Mouse (Mus musculus): ENCODE results near the gene Gsdma. TPM values are rescaled to one million over a fixed set of nuclear protein-coding genes. Genes with fewer than 3 reads are reported as not detected.

The Gsdma gene
- total and polyA plus RNA-seq, 2 experiments from 2014 or later = 0.15 TPM; not detected in 1

DNA sequence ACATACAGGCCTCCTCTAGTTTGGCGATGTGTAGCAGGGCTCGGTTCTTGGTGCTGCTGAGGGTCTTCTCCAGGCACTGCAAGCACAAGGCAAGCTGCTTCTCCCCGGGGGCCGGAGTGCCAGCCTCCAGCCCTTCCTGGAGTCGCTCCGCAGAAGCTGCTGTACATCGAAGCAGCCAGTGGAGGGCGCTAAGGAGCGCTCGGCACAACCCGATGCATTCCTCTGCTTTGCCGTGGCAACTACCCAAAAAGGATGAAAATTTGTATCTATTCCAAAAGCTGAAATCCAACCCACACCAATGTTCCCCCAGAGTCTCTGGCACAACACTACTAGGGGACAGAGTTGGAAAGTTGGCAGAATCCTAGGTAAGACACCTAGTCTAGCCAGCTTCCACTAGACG, 53.8 kb downstream of the Gsdma start:
- no peak overlapping the region for H3K4me3 ChIP-seq (ENCODE audit: low read depth, low read length)
- H3K4me2 ChIP-seq (ENCODE audit: low read depth) = no peak overlapping the region
- H3K36me3 ChIP-seq (ENCODE audit: insufficient read depth) = peaks cover 54% of the 10 kb centered on the region
- peak; percentile 85 for DNase-seq
- H3K9ac ChIP-seq = 0 out of 2 replicates have a peak overlapping the region, but pooled peaks have one; percentile 2
- H3K9me3 ChIP-seq (ENCODE audit: low read length) = no peaks in the 10 kb centered on the region
- ATAC-seq = peak; percentile 36; the same call in 1 of the 2 replicates
- H3K4me1 ChIP-seq (ENCODE audit: insufficient read depth) = 0 out of 2 replicates have a peak, but pooled peaks cover 6% of the 10 kb centered on the region
- no peaks in the 10 kb centered on the region for H3K27me3 ChIP-seq (ENCODE audit: insufficient read depth, low read length)
- H3K27ac ChIP-seq (ENCODE audit: low read depth, low read length) = no peak overlapping the region
- TF ChIP-seq CTCF (IDR thresholded peaks at IDR 0.05; ENCODE audit: low read depth) = peak; percentile 83
- WGBS = 10% methylated on average over 13 of the region's 13 CpGs

DNA sequence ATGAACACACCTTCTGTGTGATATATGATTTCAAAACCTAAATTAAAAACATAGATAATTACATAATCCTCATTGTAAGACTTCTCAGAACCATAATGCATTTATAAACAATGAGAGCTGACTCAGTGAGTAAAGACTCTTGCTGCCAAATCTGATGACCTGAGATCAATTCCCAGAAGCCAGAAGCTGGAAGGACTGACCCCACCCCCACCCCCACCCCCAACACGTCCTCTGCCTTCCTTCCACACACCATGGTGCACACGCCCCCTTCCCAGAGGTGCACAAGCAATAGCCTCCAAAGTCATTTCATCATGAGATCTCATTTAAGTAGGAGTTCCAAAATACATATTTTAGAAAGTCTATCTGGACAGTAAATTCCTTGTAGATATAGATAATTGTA, 56.6 kb downstream of the Gsdma start:
- 76% methylated on average over 2 of the region's 2 CpGs for WGBS

DNA sequence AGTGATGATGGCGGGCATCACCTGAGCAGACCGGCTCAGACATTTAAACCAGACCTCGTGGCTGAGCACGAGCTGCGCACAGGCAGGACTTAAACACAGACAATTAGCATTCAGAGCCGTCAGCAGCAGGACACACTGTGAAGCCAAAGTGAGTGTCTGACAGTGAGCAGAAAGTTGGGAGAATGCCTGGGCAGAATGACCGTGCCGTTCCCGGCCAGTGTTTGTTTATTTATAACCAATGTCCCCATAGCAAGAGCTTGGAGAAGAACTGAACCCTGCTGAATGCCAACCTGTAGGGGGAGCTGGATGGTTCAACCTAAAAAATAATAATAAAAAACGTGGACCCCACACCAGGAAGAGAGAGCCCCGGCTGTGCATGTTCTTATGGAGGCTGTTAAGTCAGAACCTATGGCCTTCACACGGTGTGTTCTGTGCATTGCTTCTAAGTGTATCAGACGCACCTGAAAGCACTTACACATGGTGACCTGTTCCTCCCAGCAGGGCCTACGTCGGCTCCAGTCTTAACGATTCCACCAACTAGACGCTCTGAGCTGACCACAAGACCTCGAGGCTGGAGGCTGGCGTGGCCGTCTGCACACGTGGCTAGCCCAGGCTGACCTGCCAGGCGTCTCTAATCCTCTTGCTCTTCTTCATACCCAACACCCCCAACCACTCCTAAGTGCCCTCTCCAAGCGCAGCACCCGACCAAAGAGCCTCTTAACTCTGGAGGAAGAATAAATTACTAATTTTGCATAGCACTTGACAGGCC, 57.5 kb downstream of the Gsdma start:
- WGBS = 59% methylated on average over 24 of the region's 24 CpGs
- Histone ChIP-seq H3K4me2 (ENCODE audit: low read depth) (no peak overlapping the region), H3K36me3 (ENCODE audit: insufficient read depth) (peaks cover 26% of the 10 kb centered on the region), H3K4me3 (ENCODE audit: low read depth, low read length) (no peak overlapping the region), H3K9ac (no peak overlapping the region), H3K9me3 (ENCODE audit: low read length) (no peaks in the 10 kb centered on the region), H3K4me1 (ENCODE audit: insufficient read depth) (0 out of 2 replicates have a peak, but pooled peaks cover 6% of the 10 kb centered on the region), H3K27ac (ENCODE audit: low read depth, low read length) (no peak overlapping the region), H3K27me3 (ENCODE audit: insufficient read depth, low read length) (no peaks in the 10 kb centered on the region)
- ATAC-seq (peak; percentile 65), DNase-seq (no peak)
- peak; percentile 53 for TF ChIP-seq CTCF (IDR thresholded peaks at IDR 0.05; ENCODE audit: low read depth)

More for the DNA sequence above, 56.6 kb downstream of the Gsdma start:
- no peak overlapping the region for H3K4me2 ChIP-seq (ENCODE audit: low read depth)
- no peak for DNase-seq
- no peak for TF ChIP-seq CTCF (IDR thresholded peaks at IDR 0.05; ENCODE audit: low read depth)
- peaks cover 31% of the 10 kb centered on the region for H3K36me3 ChIP-seq (ENCODE audit: insufficient read depth)
- ATAC-seq = no peak
- no peak overlapping the region for H3K9ac ChIP-seq
- 0 out of 2 replicates have a peak, but pooled peaks cover 6% of the 10 kb centered on the region for H3K4me1 ChIP-seq (ENCODE audit: insufficient read depth)
- no peaks in the 10 kb centered on the region for H3K9me3 ChIP-seq (ENCODE audit: low read length)
- H3K27ac ChIP-seq (ENCODE audit: low read depth, low read length) = no peak overlapping the region
- no peak overlapping the region for H3K4me3 ChIP-seq (ENCODE audit: low read depth, low read length)
- H3K27me3 ChIP-seq (ENCODE audit: insufficient read depth, low read length) = no peaks in the 10 kb centered on the region

DNA sequence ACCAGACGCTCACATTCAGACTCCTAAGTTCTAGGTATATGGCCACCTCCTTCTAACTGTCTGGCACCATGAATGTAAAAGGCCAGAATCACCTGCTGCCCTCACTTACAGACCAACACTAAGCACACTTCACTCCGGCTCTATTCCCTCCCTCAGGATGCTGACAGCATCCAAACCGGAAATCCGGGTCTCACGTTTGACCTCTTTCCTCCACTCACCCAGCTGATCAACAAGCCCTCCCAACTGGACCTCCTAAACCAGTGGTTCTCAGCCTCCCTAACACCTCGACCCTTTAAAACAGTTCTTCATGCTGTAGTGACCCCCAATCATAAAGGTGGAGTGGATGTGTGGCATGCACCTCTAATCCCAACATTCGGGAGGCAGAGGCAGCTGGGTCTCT, 58.9 kb downstream of the Gsdma start:
- WGBS = 85% methylated on average over 7 of the region's 7 CpGs
- Histone ChIP-seq H3K4me2 (ENCODE audit: low read depth) (no peak overlapping the region), H3K27ac (ENCODE audit: low read depth, low read length) (no peak overlapping the region), H3K9ac (no peak overlapping the region), H3K9me3 (ENCODE audit: low read length) (no peaks in the 10 kb centered on the region), H3K4me1 (ENCODE audit: insufficient read depth) (0 out of 2 replicates have a peak, but pooled peaks cover under 1% of the 10 kb centered on the region), H3K27me3 (ENCODE audit: insufficient read depth, low read length) (no peaks in the 10 kb centered on the region), H3K4me3 (ENCODE audit: low read depth, low read length) (no peak overlapping the region), H3K36me3 (ENCODE audit: insufficient read depth) (peaks cover 15% of the 10 kb centered on the region; the same call in 1 of the 2 replicates)
- no peak for DNase-seq
- no peak for TF ChIP-seq CTCF (IDR thresholded peaks at IDR 0.05; ENCODE audit: low read depth)
- ATAC-seq = no peak

DNA sequence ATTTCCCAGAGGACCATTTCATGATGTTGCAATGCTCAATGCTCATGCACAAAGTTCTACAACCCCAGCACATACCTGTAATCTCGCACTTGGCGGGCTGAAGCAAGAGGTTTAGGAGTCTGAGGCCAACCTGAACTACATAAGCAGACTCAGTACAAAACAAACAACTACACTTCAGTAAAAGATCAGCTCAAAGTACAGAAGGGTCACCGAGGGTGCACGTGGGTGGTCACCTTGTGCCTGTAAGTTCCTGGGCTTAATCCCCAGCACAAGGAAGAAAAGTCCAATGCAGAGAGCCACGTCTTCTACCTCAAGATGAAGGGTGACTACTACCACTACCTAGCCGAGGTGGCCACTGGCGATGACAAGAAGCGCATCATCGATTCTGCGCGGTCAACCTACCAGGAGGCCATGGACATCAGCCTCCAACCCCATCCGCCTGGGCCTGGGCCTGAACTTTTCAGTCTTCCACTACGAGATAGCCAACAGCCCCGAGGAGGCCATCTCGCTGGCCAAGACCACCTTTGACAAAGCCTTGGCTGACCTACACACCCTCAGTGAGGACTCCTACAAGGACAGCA, 61.9 kb downstream of the Gsdma start:
- H3K4me3 ChIP-seq (ENCODE audit: low read depth, low read length) = no peak overlapping the region
- no peak for TF ChIP-seq CTCF (IDR thresholded peaks at IDR 0.05; ENCODE audit: low read depth)
- no peak overlapping the region for H3K9ac ChIP-seq
- H3K36me3 ChIP-seq (ENCODE audit: insufficient read depth) = 0 out of 2 replicates have a peak, but pooled peaks cover 9% of the 10 kb centered on the region
- H3K9me3 ChIP-seq (ENCODE audit: low read length) = no peaks in the 10 kb centered on the region
- WGBS = 95% methylated on average over 15 of the region's 15 CpGs
- peaks cover 10% of the 10 kb centered on the region for H3K4me1 ChIP-seq (ENCODE audit: insufficient read depth)
- H3K4me2 ChIP-seq (ENCODE audit: low read depth) = no peak overlapping the region
- ATAC-seq = no peak
- H3K27ac ChIP-seq (ENCODE audit: low read depth, low read length) = no peak overlapping the region
- no peak for DNase-seq
- no peaks in the 10 kb centered on the region for H3K27me3 ChIP-seq (ENCODE audit: insufficient read depth, low read length)

Other genes with a start within 250 kb of the Gsdma start
- 73.1 and 105 TPM in 2 replicates for gene Mien1, start 225.4 kb upstream of the Gsdma start, total RNA-seq (2014; rRNA removed)
- 272 and 326 TPM in 2 replicates for gene Mien1, start 225.4 kb upstream of the Gsdma start, polyA plus RNA-seq (2015; fragmentation: Nextera tagmentation; extraction: Ambion mirVana)
- gene Grb7, start 218.0 kb upstream of the Gsdma start, total RNA-seq (2014; rRNA removed) = 1.2 and 2.1 TPM in 2 replicates
- gene Grb7, start 218.0 kb upstream of the Gsdma start, polyA plus RNA-seq (2015; fragmentation: Nextera tagmentation; extraction: Ambion mirVana) = 0.88 and 1.3 TPM in 2 replicates
- gene Ikzf3, start 118.3 kb upstream of the Gsdma start, total RNA-seq (2014; rRNA removed) = 0.14 and 0.15 TPM in 2 replicates
- 0.21 and 0.23 TPM in 2 replicates for gene Ikzf3, start 118.3 kb upstream of the Gsdma start, polyA plus RNA-seq (2015; fragmentation: Nextera tagmentation; extraction: Ambion mirVana)
- not detected in 2 replicates for gene Zpbp2, start 113.3 kb upstream of the Gsdma start, total RNA-seq (2014; rRNA removed)
- not detected in 2 replicates for gene Zpbp2, start 113.3 kb upstream of the Gsdma start, polyA plus RNA-seq (2015; fragmentation: Nextera tagmentation; extraction: Ambion mirVana)
- 99.8 and 115 TPM in 2 replicates for gene Ormdl3, start 77.0 kb upstream of the Gsdma start, total RNA-seq (2014; rRNA removed)
- gene Ormdl3, start 77.0 kb upstream of the Gsdma start, polyA plus RNA-seq (2015; fragmentation: Nextera tagmentation; extraction: Ambion mirVana) = 114 and 119 TPM in 2 replicates
- gene Lrrc3c, start 66.1 kb upstream of the Gsdma start, total RNA-seq (2014; rRNA removed) = not detected in 2 replicates
- gene Lrrc3c, start 66.1 kb upstream of the Gsdma start, polyA plus RNA-seq (2015; fragmentation: Nextera tagmentation; extraction: Ambion mirVana) = not detected in 2 replicates
- gene Gm12355, start 38.7 kb upstream of the Gsdma start, total RNA-seq (2014; rRNA removed) = 0.29 TPM in 1 of 2 replicates, not detected in the other
- 0.68 and 0.98 TPM in 2 replicates for gene Gm12355, start 38.7 kb upstream of the Gsdma start, polyA plus RNA-seq (2015; fragmentation: Nextera tagmentation; extraction: Ambion mirVana)
- gene Gsdma3, start 38.0 kb upstream of the Gsdma start, total RNA-seq (2014; rRNA removed) = not detected in 2 replicates
- not detected in 2 replicates for gene Gsdma3, start 38.0 kb upstream of the Gsdma start, polyA plus RNA-seq (2015; fragmentation: Nextera tagmentation; extraction: Ambion mirVana)
- gene Gsdma2, start 17.6 kb upstream of the Gsdma start, total RNA-seq (2014; rRNA removed) = not detected in 2 replicates
- 0.11 TPM in 1 of 2 replicates, not detected in the other for gene Gsdma2, start 17.6 kb upstream of the Gsdma start, polyA plus RNA-seq (2015; fragmentation: Nextera tagmentation; extraction: Ambion mirVana)
- gene Psmd3, start 18.2 kb downstream of the Gsdma start, total RNA-seq (2014; rRNA removed) = 83.8 and 113 TPM in 2 replicates
- gene Psmd3, start 18.2 kb downstream of the Gsdma start, polyA plus RNA-seq (2015; fragmentation: Nextera tagmentation; extraction: Ambion mirVana) = 183 and 202 TPM in 2 replicates
- not detected in 2 replicates for gene Csf3, start 36.9 kb downstream of the Gsdma start, total RNA-seq (2014; rRNA removed)
- gene Csf3, start 36.9 kb downstream of the Gsdma start, polyA plus RNA-seq (2015; fragmentation: Nextera tagmentation; extraction: Ambion mirVana) = not detected in 2 replicates
- gene Med24, start 65.1 kb downstream of the Gsdma start, total RNA-seq (2014; rRNA removed) = 54.0 and 66.5 TPM in 2 replicates
- 46.4 and 49.3 TPM in 2 replicates for gene Med24, start 65.1 kb downstream of the Gsdma start, polyA plus RNA-seq (2015; fragmentation: Nextera tagmentation; extraction: Ambion mirVana)
- gene Thra, start 76.3 kb downstream of the Gsdma start, total RNA-seq (2014; rRNA removed) = 1,003 and 1,159 TPM in 2 replicates
- 223 and 233 TPM in 2 replicates for gene Thra, start 76.3 kb downstream of the Gsdma start, polyA plus RNA-seq (2015; fragmentation: Nextera tagmentation; extraction: Ambion mirVana)
- gene Nr1d1, start 111.0 kb downstream of the Gsdma start, total RNA-seq (2014; rRNA removed) = 4.5 and 6.7 TPM in 2 replicates
- 10.8 and 11.4 TPM in 2 replicates for gene Nr1d1, start 111.0 kb downstream of the Gsdma start, polyA plus RNA-seq (2015; fragmentation: Nextera tagmentation; extraction: Ambion mirVana)
- 87.2 and 94.6 TPM in 2 replicates for gene Msl1, start 131.2 kb downstream of the Gsdma start, total RNA-seq (2014; rRNA removed)
- 16.3 and 24.1 TPM in 2 replicates for gene Msl1, start 131.2 kb downstream of the Gsdma start, polyA plus RNA-seq (2015; fragmentation: Nextera tagmentation; extraction: Ambion mirVana)
- 22.5 and 27.2 TPM in 2 replicates for gene Casc3, start 140.6 kb downstream of the Gsdma start, total RNA-seq (2014; rRNA removed)
- 29.5 and 37.4 TPM in 2 replicates for gene Casc3, start 140.6 kb downstream of the Gsdma start, polyA plus RNA-seq (2015; fragmentation: Nextera tagmentation; extraction: Ambion mirVana)
- gene Rapgefl1, start 172.4 kb downstream of the Gsdma start, total RNA-seq (2014; rRNA removed) = 28.7 TPM in 2 replicates
- gene Rapgefl1, start 172.4 kb downstream of the Gsdma start, polyA plus RNA-seq (2015; fragmentation: Nextera tagmentation; extraction: Ambion mirVana) = 5.6 and 9.8 TPM in 2 replicates
- gene Wipf2, start 199.3 kb downstream of the Gsdma start, total RNA-seq (2014; rRNA removed) = 7.1 and 8.2 TPM in 2 replicates
- 1.6 and 3.0 TPM in 2 replicates for gene Wipf2, start 199.3 kb downstream of the Gsdma start, polyA plus RNA-seq (2015; fragmentation: Nextera tagmentation; extraction: Ambion mirVana)
- gene Cdc6, start 243.4 kb downstream of the Gsdma start, total RNA-seq (2014; rRNA removed) = 2.2 and 2.3 TPM in 2 replicates
- gene Cdc6, start 243.4 kb downstream of the Gsdma start, polyA plus RNA-seq (2015; fragmentation: Nextera tagmentation; extraction: Ambion mirVana) = 1.3 and 1.7 TPM in 2 replicates